Mouse (Mus musculus) large intestine, adult 2 months (tissue): ENCODE data around the gene Gm49369. TPM values are rescaled to one million over a fixed set of nuclear protein-coding genes. Genes with fewer than 3 reads are reported as not detected.
"Not testable (repeated sequence)": the region's sequence is repeated elsewhere in the genome, so short reads cannot be mapped to it uniquely, and the experiment has no call there.

Source experiments
- DNase-seq: peaks from one replicate; pipeline ENCODE4 v3.0.0-alpha.2; 2012; ENCODE audit warnings: low read depth, low spot score
- whole genome bisulfite sequencing: fragments of 180-500 bp; shearing (Covaris S2); methylation state at CpG from one replicate; pipeline ENCODE4 v1.1.7; 2018; 5-methylcytosine and 5-hydroxymethylcytosine counted together
- polyA plus RNA-seq: library from polyadenylated mRNA; depleted of rRNA; stranded (reverse); fragments of >200 nt; gene quantifications from 2 replicates; pipeline ENCODE4 v1.2.3, GENCODE M21; 2012; rRNA removed

Gene Gm49369
- polyA plus RNA-seq, 1 experiment = not detected

DNA sequence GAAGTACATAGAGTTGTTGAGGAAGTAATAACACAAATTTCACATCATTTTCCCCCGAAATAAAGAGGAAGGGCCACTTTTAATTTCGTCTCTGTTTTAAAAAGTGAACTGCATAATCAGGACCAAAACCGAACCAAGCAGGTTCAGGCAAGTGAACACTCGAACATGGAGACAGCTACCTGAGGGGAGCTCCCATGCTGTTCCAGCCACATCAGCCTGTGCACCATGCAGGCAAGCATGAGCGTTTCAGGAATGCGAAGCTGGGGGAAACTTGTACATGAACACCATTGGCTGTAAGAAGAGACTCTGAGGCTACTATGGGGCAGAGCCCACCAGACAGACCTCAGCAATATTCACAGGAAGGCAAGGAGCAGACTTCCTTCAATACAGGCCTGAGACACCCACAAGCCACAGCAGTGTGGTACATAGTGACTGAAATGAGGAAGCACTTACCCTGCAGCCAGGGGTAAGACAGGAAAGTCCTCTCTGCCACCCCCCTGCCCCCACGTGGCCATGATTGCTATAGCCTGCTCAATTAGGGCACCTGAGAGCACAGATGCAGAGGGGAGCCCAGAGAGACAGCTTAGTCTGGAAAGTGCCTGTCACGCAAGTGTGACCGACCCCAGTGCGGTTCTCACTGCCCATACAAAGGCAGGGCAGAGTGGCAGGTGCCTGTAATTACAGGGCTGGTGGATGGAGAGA, 42.0 kb downstream of the Gm49369 start:
- DNase-seq = no peak
- 63% methylated on average over 10 of the region's 10 CpGs for WGBS

DNA sequence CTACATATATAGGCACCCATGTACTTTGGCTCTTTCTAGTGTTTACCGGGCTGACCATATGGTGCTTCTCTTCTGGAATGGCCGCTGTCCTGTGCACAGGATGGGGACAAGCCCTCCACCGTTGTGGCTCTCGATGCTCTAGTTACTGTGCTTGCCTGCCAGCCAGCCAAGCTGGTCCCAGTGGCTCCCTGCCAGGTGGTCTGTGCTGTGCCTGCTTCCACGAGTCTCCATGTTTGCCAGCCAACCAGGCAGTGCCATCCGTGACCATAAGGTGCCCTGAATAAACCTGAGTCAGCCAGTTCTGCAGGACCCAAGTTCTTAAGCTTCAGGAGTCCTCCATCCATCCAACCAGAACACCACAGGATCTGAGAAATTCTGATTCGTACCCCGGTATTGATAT, 47.3 kb downstream of the Gm49369 start:
- whole genome bisulfite sequencing = 82% methylated on average over 8 of the region's 8 CpGs
- DNase-seq = no peak

DNA sequence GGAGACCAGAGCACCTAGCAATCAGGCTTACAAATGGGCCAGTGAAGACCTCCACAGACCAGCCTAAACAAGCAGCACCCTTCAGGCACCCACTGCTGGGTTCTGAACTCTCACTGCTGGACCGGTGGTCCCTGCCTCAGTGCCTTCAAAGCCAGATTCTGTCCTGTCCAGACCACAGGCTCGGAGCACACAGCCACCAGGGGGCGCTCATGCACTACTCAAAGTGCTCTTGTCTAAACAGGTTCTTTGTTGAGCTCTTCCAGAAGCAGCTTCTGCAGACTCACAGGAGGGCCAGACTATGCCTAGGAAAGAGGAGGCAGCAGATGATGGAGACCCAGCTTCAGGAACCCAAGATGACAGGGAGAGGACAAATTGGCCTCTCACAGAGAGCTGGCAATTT, 48.2 kb downstream of the Gm49369 start:
- DNase-seq = peak; percentile 55
- 1% methylated on average over 3 of the region's 3 CpGs for WGBS

DNA sequence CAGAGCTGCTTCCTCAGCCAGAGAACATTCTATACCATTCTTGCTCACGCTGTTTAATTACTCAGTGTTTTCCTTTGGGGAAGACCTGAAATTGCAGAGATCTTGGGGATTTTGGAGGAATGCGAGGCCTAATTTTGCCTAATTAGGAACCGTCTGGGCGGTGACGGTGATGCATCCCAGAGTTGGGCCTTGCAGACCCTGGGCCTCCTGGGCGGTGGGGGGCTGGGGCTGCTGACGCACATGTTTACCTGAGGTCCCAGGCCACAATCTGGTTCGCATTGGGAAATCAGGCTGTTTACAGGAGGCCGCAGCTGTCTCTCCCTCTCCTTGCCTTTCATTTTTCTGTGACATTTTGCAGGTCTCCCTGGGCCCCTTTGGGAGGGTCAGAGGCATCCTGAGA, 49.7 kb downstream of the Gm49369 start:
- DNase-seq = not testable (repeated sequence)
- 90% methylated on average over 5 of the region's 9 CpGs for WGBS

DNA sequence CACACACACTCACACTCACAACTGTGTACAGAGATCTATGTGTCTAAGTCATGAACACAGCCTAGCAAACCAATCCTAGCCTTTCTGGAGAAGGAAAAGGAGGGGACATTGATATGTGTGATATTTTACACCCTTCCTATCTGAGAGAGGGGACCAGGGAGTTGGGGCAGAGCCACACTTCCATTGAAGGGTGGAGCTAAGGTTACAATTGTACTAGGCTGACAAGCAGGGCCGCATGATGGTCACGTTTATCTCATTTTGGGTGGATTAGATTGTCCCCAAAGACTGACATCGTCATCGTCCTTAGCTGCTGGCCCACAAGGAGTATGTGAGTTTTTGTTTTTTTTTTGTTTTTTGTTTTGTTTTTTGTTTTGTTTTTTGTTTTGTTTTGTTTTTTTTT, 51.2 kb downstream of the Gm49369 start:
- 87% methylated on average over 4 of the region's 4 CpGs for WGBS

DNA sequence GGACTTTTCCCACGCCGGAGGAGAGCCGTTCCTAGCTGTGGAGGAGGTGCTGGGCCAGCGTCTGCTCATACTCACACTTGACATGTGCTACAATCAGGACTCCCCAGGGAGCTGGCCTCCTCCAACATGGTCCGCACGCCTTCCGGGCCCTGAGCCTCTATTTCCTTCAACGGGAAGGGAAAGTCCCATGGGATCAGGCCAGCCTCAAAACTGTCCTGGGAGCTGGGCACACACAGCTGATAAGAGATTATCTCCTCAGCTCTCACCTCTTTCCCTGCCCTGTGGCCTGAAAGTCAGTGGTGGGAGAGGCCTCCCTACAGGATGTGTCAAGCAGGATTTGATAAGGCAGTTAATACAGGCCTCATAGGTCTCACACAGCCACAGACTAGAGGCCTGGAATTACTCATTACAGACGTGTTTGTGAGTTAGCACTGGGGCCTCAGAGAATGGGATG, 52.2 kb downstream of the Gm49369 start:
- WGBS = 65% methylated on average over 9 of the region's 9 CpGs
- no peak for DNase-seq

More for the DNA sequence above, 51.2 kb downstream of the Gm49369 start:
- DNase-seq = no peak

DNA sequence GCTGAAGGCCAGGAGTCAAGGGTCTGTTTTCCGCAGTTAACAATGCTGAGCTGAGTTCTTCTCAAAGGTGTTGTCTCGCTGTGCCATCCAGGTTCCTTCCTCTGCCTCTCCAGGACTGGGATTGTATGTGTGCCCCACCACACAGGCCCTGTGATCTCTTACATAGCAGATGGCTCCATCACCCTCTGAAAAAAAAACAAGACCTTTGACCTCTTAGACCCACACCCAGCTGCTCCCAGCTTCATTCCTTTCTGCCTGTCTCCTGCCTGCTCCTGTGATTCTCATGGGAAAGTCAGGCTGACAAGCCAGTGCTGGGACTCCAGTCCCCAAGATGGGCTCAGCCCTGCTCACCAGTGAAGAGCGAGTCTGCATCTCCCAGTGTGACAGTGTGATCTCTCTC, 54.0 kb downstream of the Gm49369 start:
- no peak for DNase-seq

DNA sequence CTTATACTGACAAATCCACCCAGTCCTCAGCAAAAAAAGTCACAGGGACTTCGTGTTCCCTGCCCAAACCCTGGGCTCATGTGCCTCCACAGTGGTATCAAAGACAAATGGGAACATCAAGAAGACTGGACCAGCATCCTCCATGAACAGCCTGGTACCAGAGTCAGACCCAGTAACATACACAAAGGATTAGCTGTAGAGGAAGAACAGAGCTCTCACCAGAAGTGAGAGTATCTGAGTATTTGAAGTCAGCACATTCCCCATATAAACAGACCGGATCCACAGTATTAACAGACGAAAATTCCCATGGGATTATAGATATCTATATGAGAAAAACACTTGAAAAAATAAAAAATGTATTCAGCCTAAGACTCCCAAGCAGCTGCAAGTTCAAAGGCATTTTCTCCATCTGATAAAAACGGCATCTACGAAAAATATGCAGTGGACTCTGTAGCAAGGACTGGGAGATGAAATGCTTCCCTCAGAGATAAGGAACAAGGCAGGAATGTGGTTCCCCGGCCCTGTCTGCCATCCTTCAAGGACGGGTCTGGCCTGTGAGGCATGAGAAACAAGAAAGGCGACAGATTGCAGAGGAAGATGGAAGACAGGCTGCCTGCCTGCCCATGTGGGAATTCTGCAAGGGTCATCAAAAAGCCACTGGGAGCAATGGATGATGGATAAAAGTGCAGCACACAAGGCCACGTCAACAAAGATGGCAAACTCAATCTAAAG, 55.6 kb downstream of the Gm49369 start:
- 50% methylated on average over 9 of the region's 9 CpGs for WGBS
- DNase-seq = no peak

More for the DNA sequence above, 54.0 kb downstream of the Gm49369 start:
- WGBS = 54% methylated on average over 3 of the region's 3 CpGs

DNA sequence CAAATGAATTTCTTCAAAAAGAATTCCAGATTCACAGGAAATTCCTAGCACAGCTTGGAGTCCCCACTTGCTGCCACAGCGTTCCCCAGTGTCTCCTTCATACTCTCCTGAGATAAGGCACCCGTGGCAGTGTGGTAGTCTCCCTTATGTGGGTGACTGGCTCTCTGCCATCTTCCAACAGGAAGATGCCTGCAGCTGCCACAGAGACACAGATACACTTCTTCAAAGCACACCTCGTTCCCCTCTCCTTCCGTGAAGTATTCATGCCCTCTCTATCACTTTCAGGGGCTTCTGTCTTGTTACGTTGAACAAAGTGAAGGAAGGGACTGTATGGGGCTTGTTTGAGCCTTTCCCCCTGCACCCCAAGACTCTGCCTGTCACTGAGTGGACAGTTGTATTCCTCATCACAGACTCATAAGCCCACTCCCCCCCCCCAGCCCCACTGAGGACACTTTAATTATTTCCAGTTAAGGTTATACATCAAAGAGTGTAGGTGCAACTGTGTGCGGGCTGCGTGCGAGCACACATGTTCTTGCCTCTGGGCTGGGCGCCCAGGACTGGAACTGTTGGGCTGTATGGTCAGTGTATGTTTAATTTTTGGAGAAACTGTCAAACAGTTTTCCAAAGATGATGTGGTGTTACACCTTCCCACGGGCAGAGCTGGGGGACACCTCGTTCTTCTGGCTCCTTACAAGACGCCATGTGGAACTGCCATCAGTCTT, 58.9 kb downstream of the Gm49369 start:
- 83% methylated on average over 12 of the region's 12 CpGs for WGBS
- DNase-seq = no peak

DNA sequence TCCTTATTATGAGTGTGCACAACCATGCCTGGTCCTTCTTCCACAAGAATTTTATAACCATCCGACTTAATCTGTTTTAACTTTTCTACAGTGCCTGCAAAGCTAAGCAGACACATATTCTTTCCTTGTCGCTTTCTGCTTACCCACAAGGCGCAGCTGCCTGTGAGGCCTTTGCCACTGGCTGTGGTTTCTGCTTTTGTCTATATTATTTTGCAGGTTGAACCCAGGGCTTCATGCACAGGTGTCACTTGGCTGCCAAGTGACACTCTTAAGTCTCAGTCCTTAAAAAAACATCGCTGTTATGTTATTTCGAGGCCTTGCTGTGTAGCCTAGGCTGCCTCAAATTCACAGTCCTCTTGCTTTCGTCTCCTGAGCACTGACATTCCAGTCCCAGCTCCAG, 59.8 kb downstream of the Gm49369 start:
- 83% methylated on average over 6 of the region's 6 CpGs for WGBS

DNA sequence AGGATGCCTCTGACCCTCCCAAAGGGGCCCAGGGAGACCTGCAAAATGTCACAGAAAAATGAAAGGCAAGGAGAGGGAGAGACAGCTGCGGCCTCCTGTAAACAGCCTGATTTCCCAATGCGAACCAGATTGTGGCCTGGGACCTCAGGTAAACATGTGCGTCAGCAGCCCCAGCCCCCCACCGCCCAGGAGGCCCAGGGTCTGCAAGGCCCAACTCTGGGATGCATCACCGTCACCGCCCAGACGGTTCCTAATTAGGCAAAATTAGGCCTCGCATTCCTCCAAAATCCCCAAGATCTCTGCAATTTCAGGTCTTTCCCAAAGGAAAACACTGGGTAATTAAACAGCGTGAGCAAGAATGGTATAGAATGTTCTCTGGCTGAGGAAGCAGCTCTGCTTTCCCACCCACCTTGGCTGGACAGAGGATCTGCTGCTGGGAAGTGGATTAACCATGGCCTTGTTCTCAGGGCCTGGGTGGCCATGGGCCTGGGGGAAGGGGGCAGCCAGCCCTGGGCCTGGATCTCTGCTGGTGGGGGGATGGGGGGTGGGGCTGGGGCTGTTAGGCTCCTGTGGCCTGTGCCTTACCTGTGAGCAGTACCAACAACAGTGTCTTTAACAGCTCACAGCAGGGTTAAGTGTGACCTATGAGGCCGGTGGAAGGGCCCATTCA, 60.7 kb downstream of the Gm49369 start:
- DNase-seq = not testable (repeated sequence)
- WGBS = 80% methylated on average over 7 of the region's 10 CpGs

More for the DNA sequence above, 59.8 kb downstream of the Gm49369 start:
- no peak for DNase-seq

Other genes with a start within 250 kb of the Gm49369 start
- not detected in 2 replicates for gene Gm39115, start 246.6 kb downstream of the Gm49369 start, polyA plus RNA-seq
- gene Gm45337, start 238.1 kb downstream of the Gm49369 start, polyA plus RNA-seq = not detected in 2 replicates
- gene Gm29735, start 225.6 kb downstream of the Gm49369 start, polyA plus RNA-seq = not detected in 2 replicates
- gene Gm4553, start 216.9 kb downstream of the Gm49369 start, polyA plus RNA-seq = not detected in 2 replicates
- not detected in 2 replicates for gene Krtap5-2, start 206.7 kb downstream of the Gm49369 start, polyA plus RNA-seq
- not detected in 2 replicates for gene Gm10153, start 192.3 kb downstream of the Gm49369 start, polyA plus RNA-seq
- gene Krtap5-3, start 181.3 kb downstream of the Gm49369 start, polyA plus RNA-seq = 0.42 TPM in 1 of 2 replicates, not detected in the other
- not detected in 2 replicates for gene Gm7579, start 170.8 kb downstream of the Gm49369 start, polyA plus RNA-seq
- gene Krtap5-5, start 152.7 kb downstream of the Gm49369 start, polyA plus RNA-seq = not detected in 2 replicates
- gene Gm40460, start 141.6 kb downstream of the Gm49369 start, polyA plus RNA-seq = not detected in 2 replicates
- not detected in 2 replicates for gene Gm2431, start 124.3 kb downstream of the Gm49369 start, polyA plus RNA-seq
- gene Gm4559, start 108.3 kb downstream of the Gm49369 start, polyA plus RNA-seq = not detected in 2 replicates
- not detected in 2 replicates for gene Krtap5-1, start 85.5 kb downstream of the Gm49369 start, polyA plus RNA-seq
- gene Krtap5-4, start 79.1 kb downstream of the Gm49369 start, polyA plus RNA-seq = not detected in 2 replicates
- gene Ifitm10, start 8.9 kb downstream of the Gm49369 start, polyA plus RNA-seq = 1.1 and 1.3 TPM in 2 replicates
- gene Ctsd, start 5.4 kb upstream of the Gm49369 start, polyA plus RNA-seq = 308 and 344 TPM in 2 replicates
- 0.46 and 0.91 TPM in 2 replicates for gene Syt8, start 52.2 kb upstream of the Gm49369 start, polyA plus RNA-seq
- 0.19 and 1.9 TPM in 2 replicates for gene Tnni2, start 59.1 kb upstream of the Gm49369 start, polyA plus RNA-seq
- 68.4 and 82.6 TPM in 2 replicates for gene Lsp1, start 78.1 kb upstream of the Gm49369 start, polyA plus RNA-seq
- gene Tnnt3, start 116.2 kb upstream of the Gm49369 start, polyA plus RNA-seq = 1.1 TPM in 2 replicates
- gene Mrpl23, start 150.0 kb upstream of the Gm49369 start, polyA plus RNA-seq = 11.2 and 16.3 TPM in 2 replicates